Mouse (Mus musculus) CD8-positive naive resting alpha-beta T cell, adult 2 months (primary cell): ENCODE results near the gene Tmem19.

Experiments
- DNase-seq, 2 experiments: peaks; one replicate each; pipeline ENCODE4 v3.0.0; 2022; ENCODE audit warnings: low read depth in 2 of 2, low spot score in 2 of 2

Tmem19 gene

GRCm38 (mm10) chr10:115312194-115312593 is 50.1 kb downstream of the Tmem19 start:
- DNase-seq: no peak

DNA sequence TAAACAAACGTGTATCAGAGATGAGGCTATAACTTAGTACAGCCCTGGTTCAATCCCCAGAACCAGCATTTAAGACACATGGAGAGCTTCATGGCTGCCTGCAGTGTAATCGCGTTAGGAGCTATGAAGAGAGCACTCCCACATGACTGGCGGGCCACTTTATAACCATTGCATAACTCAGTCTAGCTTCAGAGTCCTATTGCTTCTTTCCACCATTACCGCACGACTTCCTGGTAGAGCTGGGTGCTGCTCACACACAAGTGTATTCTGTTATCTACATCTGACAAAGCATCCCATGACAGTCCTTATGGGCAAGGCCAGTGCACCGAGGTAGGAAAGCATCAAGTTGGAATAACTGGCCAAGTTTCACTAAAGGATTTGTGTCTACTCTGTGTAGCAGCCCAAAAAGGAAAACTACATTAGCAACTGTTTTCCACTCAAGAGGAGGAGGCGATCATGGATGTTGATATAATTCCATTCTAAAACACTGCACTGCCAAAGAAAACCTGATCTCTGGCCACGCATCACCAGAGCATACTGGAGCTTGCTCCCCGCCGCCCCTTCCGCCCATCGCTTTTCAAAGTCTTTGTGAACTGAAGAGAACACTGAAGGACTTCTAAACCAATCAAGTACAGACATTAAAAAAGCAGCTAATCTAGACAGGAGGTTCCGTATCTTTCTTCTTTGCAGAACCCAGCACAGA is 50.9 kb downstream of the Tmem19 start:
- no peak for DNase-seq

DNA sequence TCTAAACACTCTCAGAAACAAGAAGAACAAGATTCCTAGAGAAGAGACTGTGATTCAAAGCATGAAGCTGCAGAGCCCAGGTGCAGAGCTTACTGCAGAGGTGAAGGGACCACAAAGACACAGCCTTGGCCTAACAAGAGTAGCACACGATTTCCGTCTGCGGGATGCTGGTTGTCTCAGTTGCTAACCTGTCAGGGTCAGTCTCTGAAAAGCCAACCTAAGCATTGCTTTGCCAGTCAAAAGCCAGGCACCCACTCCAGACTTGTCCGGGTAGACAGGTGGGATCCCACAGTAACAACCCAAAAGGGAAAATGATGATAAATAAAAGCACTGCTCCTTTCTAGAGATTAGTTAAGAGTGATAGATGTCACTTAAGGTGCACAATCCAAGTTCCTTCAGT is 53.1 kb downstream of the Tmem19 start:
- no peak for DNase-seq

DNA sequence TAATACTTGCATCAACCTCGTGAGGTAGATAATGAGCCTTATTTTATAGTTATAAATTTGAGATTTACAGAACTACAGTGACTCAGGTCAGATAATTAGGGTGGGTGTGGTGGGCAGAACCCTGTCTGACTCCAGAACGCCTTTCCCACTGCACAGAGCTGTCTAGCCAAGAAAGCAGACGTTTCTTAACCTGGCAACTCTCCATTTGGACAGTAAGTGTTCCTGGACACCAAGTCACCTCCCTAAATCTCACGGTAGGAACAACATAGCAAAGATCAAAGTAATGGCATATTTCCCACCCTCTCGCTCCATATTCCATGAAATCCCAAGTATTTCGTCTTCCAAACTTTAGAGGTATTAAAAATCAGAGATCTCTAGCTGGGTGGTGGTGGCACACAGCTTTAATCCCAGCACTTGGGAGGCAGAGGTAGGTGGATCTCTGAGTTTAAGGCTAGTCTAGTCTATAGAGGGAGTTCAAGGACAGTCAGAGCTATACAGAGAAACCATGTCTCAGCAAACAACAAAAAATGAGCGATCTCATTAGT is 54.9 kb downstream of the Tmem19 start:
- no peak for DNase-seq

DNA sequence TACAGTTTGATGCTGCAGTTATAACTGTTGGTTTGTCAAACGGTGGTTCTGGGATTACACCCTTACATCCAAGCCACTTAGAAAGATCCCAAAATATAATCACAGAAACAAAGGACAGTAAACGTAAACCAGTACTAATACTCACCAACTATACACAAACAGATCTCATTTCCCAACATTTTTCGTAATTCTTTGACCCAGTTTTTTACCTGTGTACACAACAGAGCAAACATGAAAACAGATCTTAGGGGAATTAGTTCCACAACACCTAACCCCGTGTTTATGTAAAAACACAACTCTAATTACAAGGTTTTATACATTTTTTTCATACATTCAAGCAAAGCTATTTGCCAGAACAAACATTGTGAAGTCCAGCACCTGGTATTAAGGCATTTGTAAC is 63.6 kb downstream of the Tmem19 start:
- no peak for DNase-seq

DNA sequence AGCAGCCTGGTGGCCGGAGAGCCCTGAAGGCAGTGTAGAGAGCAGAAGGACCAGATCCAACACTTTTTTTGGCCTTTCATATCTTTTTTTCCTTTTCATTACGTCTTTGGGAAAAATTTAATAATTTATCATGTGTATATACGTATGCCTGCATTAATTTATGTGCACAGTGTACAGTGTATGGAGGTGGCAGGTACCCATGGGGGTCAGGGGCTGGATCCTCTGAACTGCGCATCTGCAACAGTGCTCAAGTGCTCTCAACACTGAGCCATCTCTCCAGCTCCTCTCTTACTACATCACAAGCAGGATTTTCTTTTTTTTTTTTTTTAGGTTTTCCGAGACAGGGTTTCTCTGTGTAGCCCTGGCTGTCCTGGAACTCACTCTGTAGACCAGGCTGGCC is 64.7 kb downstream of the Tmem19 start:
- no peak for DNase-seq

DNA sequence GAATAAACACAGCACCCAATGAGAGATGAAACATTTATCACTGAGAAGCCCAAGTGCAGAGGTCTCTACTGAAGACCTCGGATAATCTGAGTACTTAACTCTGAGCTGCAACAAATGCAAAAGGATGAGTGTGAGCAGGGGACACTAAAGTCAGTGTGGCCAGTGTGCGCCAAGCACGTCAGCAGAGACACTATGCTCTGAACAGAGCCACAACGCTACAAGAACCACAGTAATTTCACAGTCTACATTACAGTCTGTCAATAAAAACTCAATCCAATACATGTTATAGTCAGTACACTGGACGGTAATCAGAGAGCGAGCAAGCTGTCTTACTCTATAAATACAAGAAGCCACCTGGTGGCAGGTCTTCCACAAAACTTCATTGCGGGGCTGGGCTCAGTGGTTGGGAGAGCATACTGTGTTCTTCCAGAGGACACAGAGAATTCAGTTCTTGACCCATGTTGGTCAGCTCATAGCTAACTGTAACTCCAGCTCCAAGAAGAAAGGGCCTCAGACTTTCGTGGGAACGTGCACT is 65.8 kb downstream of the Tmem19 start:
- DNase-seq: no peak

- DNase-seq: no peak
Measured at GRCm38 (mm10) chr10:115295162-115295561, 67.1 kb downstream of the Tmem19 start.

DNA sequence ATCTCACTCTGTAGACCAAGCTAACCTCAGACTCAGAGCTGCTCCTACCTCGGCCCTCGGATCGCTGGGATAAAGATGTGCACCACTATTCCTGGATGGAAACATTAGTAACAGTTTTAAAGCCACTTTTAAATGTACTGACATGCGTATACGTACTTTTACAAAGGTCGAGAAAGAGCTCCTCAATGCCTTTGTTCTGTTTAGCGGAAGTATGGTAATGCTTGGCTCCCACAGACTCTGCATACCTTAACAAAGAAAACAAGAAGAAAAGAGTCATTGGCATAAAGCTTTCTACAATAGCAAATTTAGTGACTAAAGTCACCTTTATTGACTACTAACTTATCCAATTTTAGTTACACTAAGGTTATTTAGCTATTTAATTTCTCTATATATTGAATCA is 67.6 kb downstream of the Tmem19 start:
- no peak for DNase-seq

DNA sequence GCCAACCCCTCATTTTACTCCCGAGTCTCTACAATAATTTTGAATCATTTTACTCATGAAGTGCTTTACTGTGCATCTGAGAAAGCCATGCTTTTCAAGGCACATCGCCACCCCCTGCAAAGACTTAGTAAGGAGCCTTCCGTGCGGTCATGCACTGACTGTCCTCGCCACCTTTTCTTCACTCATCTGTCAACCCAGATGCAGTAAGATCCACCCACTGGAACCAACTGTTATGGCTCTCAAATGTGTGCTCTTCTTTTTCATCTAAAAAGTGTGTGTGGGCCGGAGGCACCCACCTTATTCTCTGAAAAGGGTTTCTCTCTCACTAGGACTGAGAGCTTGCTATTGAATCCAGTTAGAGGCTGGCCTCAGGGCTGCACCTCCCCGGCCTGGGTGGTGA is 68.4 kb downstream of the Tmem19 start:
- DNase-seq: no peak

- no peak for DNase-seq
Measured at GRCm38 (mm10) chr10:115290671-115291070, 71.6 kb downstream of the Tmem19 start.
